Mouse (Mus musculus) monocyte, adult 2 months (primary cell): ENCODE results near the gene Gm20388.

Experiments used
- DNase-seq, 2 experiments: peaks; one replicate each; pipeline ENCODE4 v3.0.0; 2022; ENCODE audit warnings: low spot score in 2 of 2, low read depth in 1 of 2

Gm20388 gene

DNA sequence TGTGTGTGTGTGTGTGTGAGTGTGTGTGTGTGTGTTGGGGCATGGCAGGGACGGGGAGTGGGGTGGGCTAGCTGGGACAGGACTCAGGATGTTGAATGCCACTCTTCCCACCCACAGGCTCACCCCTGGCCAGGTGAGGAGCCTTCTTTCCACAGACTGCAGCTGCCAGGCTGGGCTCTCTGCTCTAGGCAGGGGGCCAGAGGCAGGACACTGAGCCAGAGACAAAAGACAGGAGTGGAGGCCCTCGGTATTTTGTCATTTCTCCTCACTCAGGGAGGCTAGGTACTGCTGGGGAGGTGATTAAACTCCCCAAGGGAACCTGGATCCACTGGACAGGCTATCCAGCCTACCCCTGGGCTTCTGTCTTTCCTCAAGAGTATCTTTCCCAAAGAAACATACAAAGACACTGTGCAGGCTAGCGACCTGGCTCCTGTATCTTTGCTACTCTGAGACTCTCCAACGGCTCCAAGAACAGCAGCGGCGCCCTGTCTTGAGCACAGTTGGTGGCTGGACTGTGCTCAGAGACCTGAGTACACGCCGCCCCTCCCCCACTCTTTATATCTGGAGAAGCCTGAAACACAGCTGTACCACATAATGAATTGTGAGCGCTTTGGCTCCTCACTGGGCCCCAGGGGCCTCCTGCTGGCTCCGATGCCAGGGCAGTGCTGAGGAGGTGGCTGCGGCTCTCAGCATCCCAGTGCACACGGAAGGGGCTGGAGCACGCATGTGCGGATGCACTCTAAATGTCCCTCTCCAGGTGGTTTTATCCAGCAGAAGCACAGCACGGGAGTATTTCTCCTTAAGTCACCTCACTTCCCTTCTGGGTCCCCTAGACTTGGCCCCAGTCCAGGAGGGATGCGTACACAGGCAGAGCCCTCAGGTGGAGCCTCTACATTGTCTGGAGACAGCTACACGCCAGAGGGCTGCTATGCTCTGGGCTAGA lies 274.5 kb downstream of the Gm20388 start:
- DNase-seq, result no peak

GRCm38 (mm10) chr8:120186454-120186853 lies 275.8 kb downstream of the Gm20388 start:
- no peak for DNase-seq

- no peak for DNase-seq
Observed at GRCm38 (mm10) chr8:120188510-120188909, 277.9 kb downstream of the Gm20388 start.

DNA sequence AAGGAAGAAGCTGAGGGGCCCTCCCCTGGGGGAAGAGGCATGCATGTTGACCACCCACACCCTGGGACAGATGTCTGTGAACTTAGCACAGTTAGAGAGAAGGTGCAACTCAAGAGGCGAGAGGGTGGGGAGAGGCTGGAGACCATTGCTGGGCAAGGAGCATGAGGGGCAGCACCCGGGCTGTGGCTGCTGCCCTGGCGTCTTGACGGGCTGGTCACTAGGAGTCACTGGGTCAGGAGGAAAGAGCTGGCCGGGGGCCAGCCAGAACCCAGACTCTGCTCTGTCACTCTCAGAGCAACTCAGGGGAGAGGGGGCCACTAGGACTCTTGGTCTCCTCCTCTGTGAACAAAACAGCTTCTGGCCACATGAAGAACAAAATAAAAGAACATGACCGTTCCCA lies 278.8 kb downstream of the Gm20388 start:
- DNase-seq, result no peak

DNA sequence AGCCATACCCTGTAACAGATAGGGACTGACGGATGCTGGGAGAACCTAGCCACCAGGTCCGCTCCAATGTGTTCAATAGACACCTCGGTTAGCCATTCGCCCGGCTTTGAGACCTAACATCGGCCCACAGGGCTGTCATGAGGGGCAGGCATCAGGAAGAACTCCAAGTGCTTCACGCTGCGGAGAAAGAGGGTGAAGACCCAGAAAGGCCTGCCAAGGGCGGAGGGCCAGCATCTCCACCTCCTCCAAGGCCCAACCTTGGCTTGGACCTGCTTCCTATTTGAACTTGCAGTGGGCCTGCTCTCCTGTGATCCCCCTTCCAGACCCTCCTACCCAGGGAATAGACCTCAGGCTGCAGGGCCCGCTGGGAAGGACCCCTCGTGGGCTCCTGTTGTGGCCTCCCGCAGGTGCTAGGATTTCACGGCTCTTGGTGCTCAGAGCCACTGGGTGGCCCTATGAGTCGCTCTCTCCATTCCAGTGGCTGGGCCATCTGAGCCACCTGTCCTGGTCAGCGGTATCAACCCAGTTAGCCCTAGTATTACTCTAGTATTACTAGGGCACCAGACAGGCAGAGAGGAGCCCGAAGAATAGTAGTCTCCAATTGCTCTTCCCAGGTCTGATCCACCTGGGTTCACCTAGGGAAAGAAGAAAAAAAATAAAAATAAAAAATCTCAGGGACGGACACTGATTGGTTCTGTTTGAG lies 279.6 kb downstream of the Gm20388 start:
- no peak for DNase-seq

- no peak for DNase-seq
Observed at GRCm38 (mm10) chr8:120190810-120191413, 280.3 kb downstream of the Gm20388 start.

GRCm38 (mm10) chr8:120191633-120192032 lies 281.0 kb downstream of the Gm20388 start:
- DNase-seq, result no peak

- DNase-seq, result no peak
Observed at GRCm38 (mm10) chr8:120192118-120192517, 281.5 kb downstream of the Gm20388 start.

DNA sequence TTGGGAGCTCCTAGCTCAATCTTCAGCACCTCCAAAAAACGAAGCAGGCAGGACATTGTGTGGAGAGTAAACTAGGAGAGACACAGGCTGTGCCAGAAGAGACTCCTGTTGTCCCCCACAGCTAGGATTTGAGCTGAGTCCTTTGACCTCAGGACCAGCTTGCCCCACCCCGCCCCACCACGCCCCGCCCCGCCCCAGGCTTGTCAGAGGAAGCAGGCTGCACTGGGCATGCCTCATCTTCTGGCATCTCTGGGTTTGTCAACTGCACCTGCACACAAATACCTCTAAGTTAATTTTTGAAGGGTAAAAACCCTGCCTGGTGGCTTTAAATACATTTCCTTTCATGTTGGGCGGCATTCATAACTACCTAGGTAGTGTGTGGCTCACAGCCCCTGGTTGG lies 290.7 kb downstream of the Gm20388 start:
- DNase-seq, result no peak

DNA sequence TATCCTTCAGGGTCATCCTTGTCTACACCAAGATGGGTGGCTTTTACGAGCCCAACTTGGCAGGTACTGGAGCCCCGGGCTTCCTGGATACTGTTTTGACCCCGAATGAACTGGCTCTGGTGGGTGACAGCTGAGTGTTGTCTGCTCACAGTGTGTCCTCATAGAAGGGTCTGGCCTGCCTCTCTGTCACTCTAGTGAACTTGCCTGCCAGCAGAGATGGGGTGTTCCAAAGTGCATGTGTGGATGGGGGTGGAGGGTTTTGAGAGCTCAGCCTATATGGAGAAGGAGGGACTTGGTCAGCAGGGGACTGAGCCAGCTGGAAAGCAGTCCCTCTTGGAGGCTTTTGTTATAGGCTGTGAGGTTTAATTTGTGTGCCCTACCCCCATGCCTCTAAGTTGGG lies 291.9 kb downstream of the Gm20388 start:
- no peak for DNase-seq

GRCm38 (mm10) chr8:120204736-120205360 lies 294.2 kb downstream of the Gm20388 start:
- DNase-seq, result no peak

- DNase-seq, result no peak
Observed at GRCm38 (mm10) chr8:120205916-120206315, 295.3 kb downstream of the Gm20388 start.

DNA sequence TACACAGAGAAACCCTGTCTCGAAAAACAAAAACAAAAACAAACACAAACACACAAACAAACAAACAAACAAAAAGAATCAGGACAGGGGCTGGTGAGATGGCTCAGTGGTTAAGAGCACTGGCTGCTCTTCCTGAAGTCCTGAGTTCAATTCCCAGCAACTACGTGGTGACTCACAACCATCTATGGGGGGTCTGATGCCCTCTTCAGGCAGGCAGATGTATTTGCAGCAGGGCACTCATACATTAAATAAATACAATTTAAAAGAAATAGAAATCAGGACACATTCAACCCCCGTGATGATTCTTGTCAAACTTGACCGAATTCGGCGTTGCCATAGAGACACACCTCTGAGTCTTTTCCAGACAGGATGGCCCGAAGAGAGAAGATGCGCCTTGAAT lies 296.7 kb downstream of the Gm20388 start:
- DNase-seq, result no peak

GRCm38 (mm10) chr8:120208113-120208512 lies 297.5 kb downstream of the Gm20388 start:
- DNase-seq, result no peak

GRCm38 (mm10) chr8:120211345-120211744 lies 300.7 kb downstream of the Gm20388 start:
- DNase-seq, result no peak

DNA sequence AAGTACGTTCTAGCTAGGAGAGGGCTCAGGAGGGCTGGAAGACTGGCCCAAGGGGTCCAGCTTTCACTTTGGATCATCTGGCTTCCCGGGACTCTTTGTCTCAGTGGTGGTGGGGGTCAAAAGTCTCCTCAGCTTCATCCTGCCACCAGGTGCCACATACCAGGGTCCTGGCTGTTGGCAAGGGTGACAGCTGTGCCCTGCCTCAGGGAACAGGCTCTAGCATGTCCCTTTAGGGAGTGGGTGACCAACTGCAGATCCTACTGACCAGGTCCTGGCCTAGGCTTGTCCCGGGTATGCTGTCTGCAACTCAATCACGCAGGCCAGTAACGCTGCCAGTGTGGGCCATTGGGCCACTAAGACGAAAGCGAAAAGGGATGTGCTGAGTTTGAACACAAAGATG lies 302.0 kb downstream of the Gm20388 start:
- DNase-seq, result no peak

DNA sequence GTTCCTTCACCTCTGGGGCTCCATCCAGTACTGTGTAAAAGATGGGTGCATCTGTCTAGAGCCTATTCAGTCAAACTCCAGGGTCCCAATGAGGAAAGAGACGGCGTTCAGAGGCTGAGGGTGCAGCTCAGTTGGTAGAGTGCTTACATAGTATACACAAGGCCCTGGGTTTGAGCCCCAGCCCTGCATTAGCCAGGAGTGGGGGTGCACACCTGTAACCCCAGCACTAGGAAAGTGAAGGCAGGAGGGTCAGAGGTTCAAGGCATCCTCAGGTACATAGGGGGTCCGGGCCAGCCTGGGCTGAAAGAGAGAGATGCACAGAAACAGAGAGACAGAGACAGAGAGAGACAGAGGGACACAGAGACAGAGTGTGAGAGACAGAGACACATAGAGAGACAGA lies 302.6 kb downstream of the Gm20388 start:
- DNase-seq, result no peak

DNA sequence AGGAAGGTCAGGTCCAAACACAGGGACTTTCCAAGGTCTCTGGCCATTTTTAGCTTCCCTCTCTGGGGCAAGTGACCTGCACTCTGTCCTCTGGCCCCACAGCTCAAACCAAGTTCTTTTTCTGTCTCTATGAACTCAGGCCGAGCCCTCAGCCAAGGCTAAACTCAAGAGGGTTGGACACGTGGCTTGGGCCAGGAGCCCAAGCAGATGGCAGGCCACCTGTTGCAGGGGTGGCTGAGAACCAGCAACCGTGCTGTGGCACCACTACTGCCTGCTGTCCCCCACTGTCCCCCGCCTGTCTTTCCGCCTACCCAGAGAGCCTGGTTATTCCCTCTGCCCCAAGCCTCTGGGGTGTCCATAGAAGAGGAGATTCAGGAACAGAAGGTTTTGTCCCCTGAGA lies 303.3 kb downstream of the Gm20388 start:
- DNase-seq, result no peak

GRCm38 (mm10) chr8:120215416-120216141 lies 304.9 kb downstream of the Gm20388 start:
- no peak for DNase-seq

DNA sequence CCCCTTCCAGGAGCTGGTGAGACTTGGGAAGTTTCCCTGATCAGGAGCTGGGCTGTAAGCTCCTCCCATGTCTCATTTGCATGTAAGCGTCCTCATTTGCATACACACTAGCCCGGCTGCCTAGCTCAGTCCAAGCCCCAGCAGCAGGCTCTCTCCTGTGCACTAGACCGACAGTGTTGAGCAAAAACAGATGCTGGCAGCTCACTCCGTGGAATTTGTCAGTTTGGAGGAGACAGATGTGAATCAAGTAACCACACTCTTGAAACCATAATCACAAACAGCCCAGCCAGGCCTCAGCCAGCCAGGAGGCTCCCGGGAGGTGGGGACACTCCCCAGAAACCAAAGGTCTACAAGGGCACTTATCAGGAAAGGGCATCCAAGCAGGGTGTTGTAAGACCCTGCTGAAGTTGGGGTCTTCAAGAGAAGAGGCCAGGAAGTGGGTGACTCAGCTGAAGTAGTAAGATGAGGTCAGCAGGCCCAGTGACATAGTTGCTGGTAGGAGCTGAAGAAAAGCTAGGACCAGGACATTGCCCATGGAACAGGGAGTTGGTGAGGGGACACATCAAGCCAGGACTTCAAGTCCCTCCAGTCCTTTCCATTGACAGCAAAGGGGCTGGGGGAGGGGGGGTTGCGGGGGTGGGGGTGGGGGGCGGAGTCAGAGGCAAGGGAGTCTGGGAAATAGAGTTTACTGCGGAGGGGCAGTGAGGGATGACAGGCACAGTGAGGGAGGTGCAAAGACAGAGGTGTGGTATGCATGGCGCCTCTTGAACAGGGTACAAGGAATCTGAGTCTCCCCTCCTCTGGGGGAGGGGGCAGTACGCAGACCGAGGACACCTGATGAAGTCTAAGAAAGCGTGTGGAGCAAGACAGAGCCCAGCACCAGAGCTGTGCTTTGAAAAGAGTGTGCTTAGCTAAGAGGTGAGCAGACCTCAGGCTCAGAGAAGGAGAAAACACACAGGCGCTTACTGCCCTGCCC lies 306.5 kb downstream of the Gm20388 start:
- DNase-seq, result no peak
